Mouse (Mus musculus) CH12.LX (cell line): Measurements from ENCODE around the gene Hsf5. TPM values are rescaled to one million over a fixed set of nuclear protein-coding genes. Genes with fewer than 3 reads are reported as not detected.

ENCODE experiments used
- DNase-seq: peaks from one replicate; pipeline ENCODE4 v3.0.0-alpha.2; 2013; ENCODE audit errors: extremely low read depth
- H3K27ac ChIP-seq: 2 replicates; pipeline ENCODE4 v1.5.1; 2012; ENCODE audit warnings: low read depth, mild to moderate bottlenecking, control low read depth, moderate library complexity; ENCODE audit not compliant: insufficient read depth
- H3K27me3 ChIP-seq: replicated peaks from 2 replicates; pipeline ENCODE3; 2012; ENCODE audit warnings: inconsistent platforms
- H3K36me3 ChIP-seq, 2 experiments: replicated peaks in 1 of 2; 2 replicates each; pipeline versions ENCODE3 to v1.6.1; 2012; ENCODE audit warnings: inconsistent platforms in 1 of 2, low read length in 1 of 2, mild to moderate bottlenecking in 1 of 2, mixed read lengths in 1 of 2, moderate library complexity in 1 of 2; ENCODE audit not compliant: control insufficient read depth in 1 of 2, insufficient read depth in 1 of 2
- H3K4me1 ChIP-seq, 2 experiments: 2 replicates each; pipeline ENCODE4 v1.6.1; 2012; ENCODE audit warnings: inconsistent platforms in 1 of 2, moderate library complexity in 1 of 2; ENCODE audit not compliant: insufficient read depth in 2 of 2, control insufficient read depth in 1 of 2
- H3K4me2 ChIP-seq: 2 replicates; pipeline ENCODE4 v1.6.1; 2012; ENCODE audit warnings: low read depth, mild to moderate bottlenecking, control low read depth; ENCODE audit not compliant: poor library complexity, insufficient read depth, severe bottlenecking
- H3K4me3 ChIP-seq, 3 experiments: fragments of 150-350 bp in 1 of 3; sonication (generic) in 1 of 3; replicated peaks in 1 of 3; 2 replicates each; pipeline versions ENCODE3 to v1.5.1; 2011 to 2012; ENCODE audit warnings: low read depth in 2 of 3, low read length in 2 of 3, mild to moderate bottlenecking in 2 of 3, moderate library complexity in 2 of 3, control low read depth in 1 of 3, improper control_type of control experiment in 1 of 3, inconsistent platforms in 1 of 3, mixed read lengths in 1 of 3; ENCODE audit not compliant: poor library complexity in 1 of 3
- H3K79me2 ChIP-seq: replicated peaks from 2 replicates; pipeline ENCODE4 v1.6.1; 2012; ENCODE audit warnings: mild to moderate bottlenecking, moderate library complexity; ENCODE audit not compliant: control insufficient read depth, poor library complexity, insufficient read depth, severe bottlenecking; ENCODE audit errors: extremely low read depth
- H3K9ac ChIP-seq: 2 replicates; pipeline ENCODE4 v1.6.1; 2012; ENCODE audit warnings: low read depth, mild to moderate bottlenecking, control low read depth, moderate library complexity; ENCODE audit not compliant: insufficient read depth
- H3K9me3 ChIP-seq: replicated peaks from 2 replicates; pipeline ENCODE3; 2012; ENCODE audit warnings: low read length, inconsistent platforms, mixed read lengths
- CHD1 ChIP-seq: IDR thresholded peaks from 2 replicates; pipeline ENCODE4 v1.6.1; 2012; ENCODE audit warnings: low read depth, low read length, improper control_type of control experiment, inconsistent platforms
- CHD2 ChIP-seq: IDR thresholded peaks from 2 replicates; pipeline ENCODE4 v1.6.1; 2011; ENCODE audit warnings: low read length, improper control_type of control experiment
- CTCF ChIP-seq, 2 experiments: IDR thresholded peaks in 1 of 2; conservative IDR thresholded peaks in 1 of 2; 2 replicates each; pipeline ENCODE4 v1.5.1; 2011 to 2012; ENCODE audit warnings: low read depth in 2 of 2, low read length in 2 of 2, improper control_type of control experiment in 1 of 2, inconsistent platforms in 1 of 2, mild to moderate bottlenecking in 1 of 2, moderate library complexity in 1 of 2
- E2F4 ChIP-seq: IDR thresholded peaks from 2 replicates; pipeline ENCODE4 v1.6.1; 2011; ENCODE audit warnings: low read depth, low read length, improper control_type of control experiment; ENCODE audit not compliant: insufficient replicate concordance
- ELF1 ChIP-seq: IDR thresholded peaks from 2 replicates; pipeline ENCODE4 v1.6.1; 2014; ENCODE audit warnings: low read depth, mild to moderate bottlenecking, inconsistent platforms, low read length, improper control_type of control experiment
- EP300 ChIP-seq: IDR thresholded peaks from 2 replicates; pipeline ENCODE4 v1.6.1; 2011; ENCODE audit warnings: low read length, improper control_type of control experiment
- ETS1 ChIP-seq: conservative IDR thresholded peaks from 2 replicates; pipeline ENCODE4 v1.6.1; 2012; ENCODE audit warnings: low read depth, mild to moderate bottlenecking, inconsistent platforms, low read length, improper control_type of control experiment, moderate library complexity
- HCFC1 ChIP-seq: IDR thresholded peaks from 2 replicates; pipeline ENCODE4 v1.6.1; 2012; ENCODE audit warnings: low read depth, mild to moderate bottlenecking, inconsistent platforms, low read length, improper control_type of control experiment
- JUND ChIP-seq: conservative IDR thresholded peaks from 2 replicates; pipeline ENCODE4 v1.6.1; 2011; ENCODE audit warnings: low read depth, low read length, improper control_type of control experiment
- KAT2A ChIP-seq: IDR thresholded peaks from 2 replicates; pipeline ENCODE4 v1.6.1; 2012; ENCODE audit warnings: low read length, improper control_type of control experiment, inconsistent platforms; ENCODE audit not compliant: insufficient replicate concordance
- MAFK ChIP-seq: IDR thresholded peaks from 2 replicates; pipeline ENCODE4 v1.6.1; 2011; ENCODE audit warnings: low read length, improper control_type of control experiment; ENCODE audit not compliant: insufficient replicate concordance
- MAX ChIP-seq: IDR thresholded peaks from 2 replicates; pipeline ENCODE4 v1.6.1; 2011; ENCODE audit warnings: low read length, improper control_type of control experiment
- MEF2A ChIP-seq: IDR thresholded peaks from 2 replicates; pipeline ENCODE4 v1.6.1; 2014; ENCODE audit warnings: low read depth, mild to moderate bottlenecking, inconsistent platforms, low read length, improper control_type of control experiment, borderline replicate concordance
- MXI1 ChIP-seq: IDR thresholded peaks from 2 replicates; pipeline ENCODE4 v1.6.1; 2011; ENCODE audit warnings: mild to moderate bottlenecking, low read depth, low read length, improper control_type of control experiment
- NELFE ChIP-seq: IDR thresholded peaks from 2 replicates; pipeline ENCODE4 v1.6.1; 2011; ENCODE audit warnings: low read depth, low read length, improper control_type of control experiment
- NRF1 ChIP-seq: IDR thresholded peaks from 2 replicates; pipeline ENCODE4 v1.6.1; 2014; ENCODE audit warnings: low read depth, mild to moderate bottlenecking, inconsistent platforms, low read length, improper control_type of control experiment, moderate library complexity
- PAX5 ChIP-seq: IDR thresholded peaks from 2 replicates; pipeline ENCODE4 v1.6.1; 2012; ENCODE audit warnings: low read length, inconsistent platforms, mixed read lengths
- POLR2A ChIP-seq: IDR thresholded peaks from 2 replicates; pipeline ENCODE4 v1.6.1; 2011; ENCODE audit warnings: low read depth, mild to moderate bottlenecking, improper control_type of control experiment, low read length
- RAD21 ChIP-seq: IDR thresholded peaks from 2 replicates; pipeline ENCODE4 v1.6.1; 2011; ENCODE audit warnings: low read depth, mild to moderate bottlenecking, low read length, improper control_type of control experiment, moderate library complexity
- RCOR1 ChIP-seq: conservative IDR thresholded peaks from 2 replicates; pipeline ENCODE4 v1.6.1; 2012; ENCODE audit warnings: low read depth, mild to moderate bottlenecking, inconsistent platforms, low read length, improper control_type of control experiment
- SIN3A ChIP-seq: IDR thresholded peaks from 2 replicates; pipeline ENCODE4 v1.6.1; 2012; ENCODE audit warnings: low read length, improper control_type of control experiment, inconsistent platforms
- TBP ChIP-seq: conservative IDR thresholded peaks from 2 replicates; pipeline ENCODE4 v1.6.1; 2011; ENCODE audit warnings: low read depth, low read length, improper control_type of control experiment
- TCF12 ChIP-seq: IDR thresholded peaks from 2 replicates; pipeline ENCODE4 v1.6.1; 2014; ENCODE audit warnings: low read depth, mild to moderate bottlenecking, inconsistent platforms, low read length, improper control_type of control experiment
- USF2 ChIP-seq: conservative IDR thresholded peaks from 2 replicates; pipeline ENCODE4 v1.6.1; 2011; ENCODE audit warnings: low read depth, low read length, improper control_type of control experiment
- ZKSCAN1 ChIP-seq: IDR thresholded peaks from 2 replicates; pipeline ENCODE4 v1.6.1; 2012; ENCODE audit warnings: low read depth, inconsistent platforms, low read length, improper control_type of control experiment, borderline replicate concordance
- ZMIZ1 ChIP-seq: IDR thresholded peaks from 2 replicates; pipeline ENCODE4 v1.6.1; 2012; ENCODE audit warnings: low read depth, mild to moderate bottlenecking, inconsistent platforms, low read length, improper control_type of control experiment
- ZNF384 ChIP-seq: IDR thresholded peaks from 2 replicates; pipeline ENCODE4 v1.6.1; 2012; ENCODE audit warnings: low read depth, low read length, improper control_type of control experiment, inconsistent platforms
- dilution Hi-C: fragments of 300-500 bp; cut with MboI; formaldehyde crosslinking; loops from 2 replicates; pipeline ENCODE4 v1.14.3; 2020; ENCODE audit warnings: low sequenced_read_pairs; ENCODE audit not compliant: extremely low pct_unique_long_range_greater_than_20kb, extremely low pct_ligation_motif_present
- in situ Hi-C: fragments of 300-500 bp; cut with MboI; formaldehyde crosslinking; loops from 3 replicates; pipeline ENCODE4 v1.14.3; 2019; ENCODE audit warnings: low sequenced_read_pairs, low pct_ligation_motif_present, low pct_unique_long_range_greater_than_20kb, mixed read lengths
- polyA plus RNA-seq: library from polyadenylated mRNA; unstranded; fragments of >175 nt; gene quantifications from 2 replicates; pipeline ENCODE4 v1.2.1, GENCODE M21; 2012; ENCODE audit warnings: low read depth; ENCODE audit not compliant: insufficient read length
- total RNA-seq, 2 experiments: library from RNA; depleted of rRNA; stranded (reverse); fragments of 300-350 nt in 1 of 2; fragments of >200 nt in 1 of 2; gene quantifications; 2 replicates each; pipeline ENCODE4 v1.2.3; 2012 to 2014

The Hsf5 gene
- total and polyA plus RNA-seq, 3 experiments: 0.04 TPM; not detected in 2

- TF ChIP-seq CHD1 (peak; percentile 95), NRF1 (peak; percentile 70), ELF1 (peak; percentile 34; the same call in 1 of the 2 replicates), RAD21 (no peak), SIN3A (peak; percentile 98), KAT2A (0 out of 2 replicates have a peak, but pooled peaks have one; percentile 66), MAFK (0 out of 2 replicates have a peak, but pooled peaks have one; percentile 29)
Observed at GRCm38 (mm10) chr11:87665224-87665623, 48.3 kb downstream of the Hsf5 start (continued).

GRCm38 (mm10) chr11:87665658-87666057 is 48.7 kb downstream of the Hsf5 start:
- peak overlapping the region; percentile 99 for H3K9ac ChIP-seq
- peaks cover 4 to 31% of the 10 kb centered on the region in 2 experiments for H3K4me1 ChIP-seq
- no peak for DNase-seq
- no peaks in the 10 kb centered on the region for H3K9me3 ChIP-seq
- no peaks in the 10 kb centered on the region for H3K27me3 ChIP-seq
- dilution Hi-C loops (no loop called here), in situ Hi-C loops (no loop called here)
- peak overlapping the region; percentile 60 to 80 (median 80) for H3K4me3 ChIP-seq
- H3K36me3 ChIP-seq: peaks cover 0 to 17% of the 10 kb centered on the region in 2 experiments
- TF ChIP-seq RCOR1 (0 out of 2 replicates have a peak, but pooled peaks have one; percentile 5), POLR2A (no peak)
- H3K4me2 ChIP-seq: peak overlapping the region; percentile 94
- peaks cover 72% of the 10 kb centered on the region for H3K79me2 ChIP-seq
- H3K27ac ChIP-seq: peak overlapping the region; percentile 85; the same call in 1 of the 2 replicates

- peak overlapping the region; percentile 31 for H3K4me2 ChIP-seq
- peak overlapping the region; percentile 60 to 80 (median 80) for H3K4me3 ChIP-seq
- H3K9ac ChIP-seq: peak overlapping the region; percentile 99
- DNase-seq: peak; percentile 63
- peaks cover 4 to 39% of the 10 kb centered on the region in 2 experiments for H3K4me1 ChIP-seq
- H3K27me3 ChIP-seq: no peaks in the 10 kb centered on the region
- peaks cover 80% of the 10 kb centered on the region for H3K79me2 ChIP-seq
- peak overlapping the region; percentile 85 for H3K27ac ChIP-seq
- dilution Hi-C loops (no loop called here), in situ Hi-C loops (no loop called here)
- peaks cover 3 to 24% of the 10 kb centered on the region in 2 experiments for H3K36me3 ChIP-seq
- H3K9me3 ChIP-seq: peaks cover 2% of the 10 kb centered on the region
- no peak; the same call in none of the 2 replicates for TF ChIP-seq TBP
- peak; percentile 62 for TF ChIP-seq POLR2A
- TF ChIP-seq MEF2A: 0 out of 2 replicates have a peak, but pooled peaks have one; percentile 22
- TF ChIP-seq ETS1: no peak
- TF ChIP-seq NRF1: no peak
- no peak for TF ChIP-seq ZNF384
- TF ChIP-seq CHD1: no peak
- no peak for TF ChIP-seq ZMIZ1
- no peak for TF ChIP-seq JUND
- no peak for TF ChIP-seq PAX5
- peak; percentile 42; the same call in 1 of the 2 replicates for TF ChIP-seq MXI1
- TF ChIP-seq E2F4: 0 out of 2 replicates have a peak, but pooled peaks have one; percentile 25
- TF ChIP-seq RAD21: no peak
- TF ChIP-seq SIN3A: peak; percentile 85; the same call in 1 of the 2 replicates
- TF ChIP-seq RCOR1: no peak
- TF ChIP-seq HCFC1: no peak
- peak; percentile 59; the same call in 1 of the 2 replicates for TF ChIP-seq NELFE
- TF ChIP-seq ZKSCAN1: no peak
- no peak for TF ChIP-seq EP300
- TF ChIP-seq CHD2: no peak
- no peak for TF ChIP-seq ELF1
- no peak for TF ChIP-seq MAX
- TF ChIP-seq CTCF (conservative IDR thresholded peaks at IDR 0.05 in 1 of 2, IDR thresholded peaks at IDR 0.05 in 1 of 2; ENCODE audit: low read depth in 2 of 2, low read length in 2 of 2): no peak
- no peak for TF ChIP-seq MAFK
- TF ChIP-seq USF2: no peak
- peak; percentile 62 for TF ChIP-seq TCF12
Observed at GRCm38 (mm10) chr11:87666256-87667035, 49.5 kb downstream of the Hsf5 start.
